In the genomic region with DNA sequence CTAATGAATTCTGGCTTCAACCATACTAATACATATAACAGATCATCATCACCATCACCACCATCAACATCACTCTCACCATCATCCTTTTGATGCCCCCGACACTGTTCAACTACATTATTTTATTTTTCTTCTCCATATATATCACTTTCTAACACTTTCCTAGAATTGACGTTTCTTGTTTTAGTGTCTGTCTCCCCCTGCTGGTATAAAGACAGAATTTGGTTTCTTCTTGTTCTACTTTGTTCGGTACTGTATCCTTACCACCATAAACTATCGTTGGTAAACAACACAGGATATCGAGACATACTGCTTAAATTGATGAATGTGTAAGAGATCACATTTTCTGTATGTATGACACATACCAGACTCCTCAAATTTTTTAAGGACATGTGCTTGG, we compare ENCODE assay signal across 9 mouse cellular contexts.
DNase-seq lines count a peak whose midpoint lies in the region; TF ChIP-seq lines count a peak whose summit lies in the region.
"Had no signal": no experiment of that assay in that cellular context is flagged by ENCODE, and none has a peak within 500 bp of the region (broad histone marks: within the 10 kb centered on the region; RNA-seq: fewer than 3 reads in every experiment).

No protein-coding gene starts in this region.

- no peak overlapping the region for H3K9ac ChIP-seq in CH12.LX (ENCODE audit: insufficient read depth, low read depth)
- H3K9ac ChIP-seq: lung, embryonic 15.5 days; neural tube, embryonic 12.5 days had no signal

- TF ChIP-seq POLR2A in CH12.LX (IDR thresholded peaks at IDR 0.05; ENCODE audit: low read depth, low read length), result no peak

- TF ChIP-seq CTCF in CH12.LX (conservative IDR thresholded peaks at IDR 0.05 in 1 of 2, IDR thresholded peaks at IDR 0.05 in 1 of 2; ENCODE audit: low read depth in 2 of 2, low read length in 2 of 2), result peak in 1 of 2 experiments; percentile 55; a peak in 2 of 4 replicates

- in situ Hi-C loops in CH12.LX (cut with MboI; ENCODE audit: low pct_ligation_motif_present, low pct_unique_long_range_greater_than_20kb, low sequenced_read_pairs), result loop anchor here (25.0 kb wide), 1 partner anchor 156 kb away; no protein-coding TSS in a partner anchor

- dilution Hi-C loops in CH12.LX (cut with MboI; ENCODE audit: extremely low pct_ligation_motif_present, extremely low pct_unique_long_range_greater_than_20kb, low sequenced_read_pairs), result no loop called here

- peak; percentile 65 for TF ChIP-seq RAD21 in CH12.LX (IDR thresholded peaks at IDR 0.05; ENCODE audit: low read depth, low read length)

- H3K79me2 ChIP-seq in CH12.LX (replicated peaks; ENCODE audit: control insufficient read depth, extremely low read depth, insufficient read depth, poor library complexity, severe bottlenecking), result no peaks in the 10 kb centered on the region

- H3K36me3 ChIP-seq in CH12.LX (replicated peaks in 1 of 2; ENCODE audit: control insufficient read depth in 1 of 2, insufficient read depth in 1 of 2, low read length in 1 of 2), result no peaks in the 10 kb centered on the region
- H3K36me3 ChIP-seq: lung, embryonic 15.5 days; neural tube, embryonic 12.5 days had no signal

- no peaks in the 10 kb centered on the region for H3K27me3 ChIP-seq in CH12.LX (replicated peaks)
- H3K27me3 ChIP-seq: lung, embryonic 15.5 days; neural tube, embryonic 12.5 days had no signal

- H3K4me2 ChIP-seq in CH12.LX (ENCODE audit: insufficient read depth, low read depth, poor library complexity, severe bottlenecking), result no peak overlapping the region
- H3K4me2 ChIP-seq: lung, embryonic 15.5 days; neural tube, embryonic 12.5 days had no signal

- no peak overlapping the region for H3K4me3 ChIP-seq in CH12.LX (replicated peaks in 1 of 3; ENCODE audit: low read depth in 2 of 3, low read length in 2 of 3, poor library complexity in 1 of 3)
- H3K4me3 ChIP-seq: lung, embryonic 15.5 days; neural tube, embryonic 12.5 days had no signal

- no peak overlapping the region for H3K27ac ChIP-seq in CH12.LX (ENCODE audit: insufficient read depth, low read depth)
- H3K27ac ChIP-seq: lung, embryonic 15.5 days; neural tube, embryonic 12.5 days had no signal

- no peaks in the 10 kb centered on the region for H3K9me3 ChIP-seq in CH12.LX (replicated peaks; ENCODE audit: low read length)
- H3K9me3 ChIP-seq: lung, embryonic 15.5 days; neural tube, embryonic 12.5 days had no signal

- no peaks in the 10 kb centered on the region for H3K4me1 ChIP-seq in CH12.LX (ENCODE audit: control insufficient read depth in 1 of 2, insufficient read depth in 2 of 2)
- H3K4me1 ChIP-seq: lung, embryonic 15.5 days; neural tube, embryonic 12.5 days had no signal

- no peak for TF ChIP-seq EP300 in CH12.LX (IDR thresholded peaks at IDR 0.05; ENCODE audit: low read length)

- DNase-seq in kidney, adult 9 months, result peak; percentile 9
- no peak for DNase-seq in kidney, postnatal 14 days
- DNase-seq in 3T3-L1 (ENCODE audit: low read depth, low spot score) (peak; percentile 40), CH12.LX (ENCODE audit: extremely low read depth) (peak; percentile 13)
- DNase-seq in embryo, embryonic 9.5 days (ENCODE audit: extremely low spot score), result peak; percentile 8
- DNase-seq in right cerebral cortex, postnatal 25 days, result no peak
- DNase-seq in cerebellum, adult 8-10 months, result no peak

TF ChIP-seq in CH12.LX, 34 proteins besides CTCF, POLR2A, EP300 and RAD21:
- TF ChIP-seq SMC3 (IDR thresholded peaks at IDR 0.05; ENCODE audit: low read depth, low read length), result peak; percentile 30
- TF ChIP-seq MAX (IDR thresholded peaks at IDR 0.05; ENCODE audit: low read length), result no peak

Comparison
In these comparisons a context has a peak if more than half of its experiments do, and no peak if none do; other contexts are left out.
1. DNase-seq: peak in kidney, adult 9 months (single experiment), 3T3-L1 (single experiment), CH12.LX (single experiment) and embryo, embryonic 9.5 days (single experiment); none in kidney, postnatal 14 days (single experiment), right cerebral cortex, postnatal 25 days (single experiment) and cerebellum, adult 8-10 months (single experiment).